Mouse (Mus musculus) erythroblast, embryonic 14.5 days (primary cell): ENCODE results near the gene Plcb4.

Source experiments
- GATA1 ChIP-seq: IDR thresholded peaks from 2 replicates; pipeline ENCODE4 v1.6.1; 2012; ENCODE audit warnings: low read length, inconsistent platforms, mixed read lengths
- TAL1 ChIP-seq: IDR thresholded peaks from 3 replicates; pipeline ENCODE4 v1.6.1; 2012; ENCODE audit warnings: low read length, inconsistent platforms, mixed read lengths

DNA sequence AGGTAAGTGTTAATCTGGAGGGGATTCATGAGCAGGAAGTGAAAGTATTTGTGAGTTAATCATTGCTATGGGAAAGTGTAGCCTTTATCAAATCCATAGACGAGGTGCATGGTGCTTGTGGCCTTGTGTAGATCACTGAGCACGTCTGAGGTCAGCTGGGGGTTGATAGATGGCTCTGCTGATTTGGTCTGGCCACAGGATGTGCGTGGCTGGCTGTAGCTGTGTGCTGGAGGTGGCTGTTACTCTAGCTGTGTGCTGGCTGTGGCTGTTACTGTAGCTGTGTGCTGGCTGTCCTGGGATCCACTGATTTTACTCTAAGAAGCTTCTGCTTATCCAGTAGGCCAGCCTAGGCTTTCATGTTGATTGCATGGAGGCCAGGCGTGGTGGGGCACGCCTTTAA, 91.9 kb downstream of the Plcb4 start:
- TF ChIP-seq TAL1 (no peak), GATA1 (no peak)
